Mouse (Mus musculus): ENCODE results near the gene Hist1h2bq. TPM values are rescaled to one million over a fixed set of nuclear protein-coding genes. Genes with fewer than 3 reads are reported as not detected.

Gene Hist1h2bq
- polyA plus RNA-seq, 1 experiment from 2014 or later = 18.0 TPM

Small RNA genes within 50 kb of the gene (microRNA-seq; reads per million reads assigned to microRNA genes)
- gene Gm19658 = not detected
- not detected for gene Gm44346
- gene Gm44466 = not detected

Other genes starting within 250 kb of the Hist1h2bq start
- gene Olfr1364, start 228.4 kb downstream of the Hist1h2bq start, polyA plus RNA-seq (2015; fragmentation: Nextera tagmentation; extraction: Ambion mirVana) = not detected in 2 replicates
- not detected in 2 replicates for gene Olfr1362, start 196.2 kb downstream of the Hist1h2bq start, polyA plus RNA-seq (2015; fragmentation: Nextera tagmentation; extraction: Ambion mirVana)
- not detected in 2 replicates for gene Olfr11, start 167.7 kb downstream of the Hist1h2bq start, polyA plus RNA-seq (2015; fragmentation: Nextera tagmentation; extraction: Ambion mirVana)
- gene Olfr1361, start 146.8 kb downstream of the Hist1h2bq start, polyA plus RNA-seq (2015; fragmentation: Nextera tagmentation; extraction: Ambion mirVana) = not detected in 2 replicates
- not detected in 2 replicates for gene Olfr1360, start 132.8 kb downstream of the Hist1h2bq start, polyA plus RNA-seq (2015; fragmentation: Nextera tagmentation; extraction: Ambion mirVana)
- gene Olfr1359, start 112.1 kb downstream of the Hist1h2bq start, polyA plus RNA-seq (2015; fragmentation: Nextera tagmentation; extraction: Ambion mirVana) = not detected in 2 replicates
- 0.96 and 1.2 TPM in 2 replicates for gene Hist1h2bl, start 94.1 kb downstream of the Hist1h2bq start, polyA plus RNA-seq (2015; fragmentation: Nextera tagmentation; extraction: Ambion mirVana)
- gene Hist1h2ai, start 93.8 kb downstream of the Hist1h2bq start, polyA plus RNA-seq (2015; fragmentation: Nextera tagmentation; extraction: Ambion mirVana) = 17.1 and 23.9 TPM in 2 replicates
- gene Hist1h3h, start 92.5 kb downstream of the Hist1h2bq start, polyA plus RNA-seq (2015; fragmentation: Nextera tagmentation; extraction: Ambion mirVana) = 3.5 and 7.6 TPM in 2 replicates
- gene Hist1h2bm, start 88.2 kb downstream of the Hist1h2bq start, polyA plus RNA-seq (2015; fragmentation: Nextera tagmentation; extraction: Ambion mirVana) = 2.5 and 4.5 TPM in 2 replicates
- gene Hist1h4j, start 75.1 kb downstream of the Hist1h2bq start, polyA plus RNA-seq (2015; fragmentation: Nextera tagmentation; extraction: Ambion mirVana) = 1.1 and 1.2 TPM in 2 replicates
- gene Hist1h4k, start 59.7 kb downstream of the Hist1h2bq start, polyA plus RNA-seq (2015; fragmentation: Nextera tagmentation; extraction: Ambion mirVana) = 4.1 TPM in 1 of 2 replicates, not detected in the other
- 11.6 and 26.1 TPM in 2 replicates for gene Hist1h2ak, start 56.4 kb downstream of the Hist1h2bq start, polyA plus RNA-seq (2015; fragmentation: Nextera tagmentation; extraction: Ambion mirVana)
- gene Hist1h2bn, start 56.1 kb downstream of the Hist1h2bq start, polyA plus RNA-seq (2015; fragmentation: Nextera tagmentation; extraction: Ambion mirVana) = 4.2 TPM in 1 of 2 replicates, not detected in the other
- gene Hist1h1b, start 29.6 kb downstream of the Hist1h2bq start, polyA plus RNA-seq (2015; fragmentation: Nextera tagmentation; extraction: Ambion mirVana) = 21.1 and 23.5 TPM in 2 replicates
- gene Hist1h3i, start 26.8 kb downstream of the Hist1h2bq start, polyA plus RNA-seq (2015; fragmentation: Nextera tagmentation; extraction: Ambion mirVana) = 81.7 and 109 TPM in 2 replicates
- 3.5 and 4.6 TPM in 2 replicates for gene Hist1h2an, start 23.0 kb downstream of the Hist1h2bq start, polyA plus RNA-seq (2015; fragmentation: Nextera tagmentation; extraction: Ambion mirVana)
- 1.00 TPM in 1 of 2 replicates, not detected in the other for gene Hist1h2bp, start 22.7 kb downstream of the Hist1h2bq start, polyA plus RNA-seq (2015; fragmentation: Nextera tagmentation; extraction: Ambion mirVana)
- gene Hist1h2ao, start 268 bp upstream of the Hist1h2bq start, polyA plus RNA-seq (2015; fragmentation: Nextera tagmentation; extraction: Ambion mirVana) = 1.9 TPM in 1 of 2 replicates, not detected in the other
- gene Hist1h4m, start 1.5 kb upstream of the Hist1h2bq start, polyA plus RNA-seq (2015; fragmentation: Nextera tagmentation; extraction: Ambion mirVana) = not detected in 2 replicates
- 9.4 and 12.8 TPM in 2 replicates for gene Hist1h4n, start 22.0 kb upstream of the Hist1h2bq start, polyA plus RNA-seq (2015; fragmentation: Nextera tagmentation; extraction: Ambion mirVana)
- gene Hist1h2ap, start 23.3 kb upstream of the Hist1h2bq start, polyA plus RNA-seq (2015; fragmentation: Nextera tagmentation; extraction: Ambion mirVana) = 2,482 and 2,904 TPM in 2 replicates
- 12.5 and 17.9 TPM in 2 replicates for gene Hist1h2br, start 23.5 kb upstream of the Hist1h2bq start, polyA plus RNA-seq (2015; fragmentation: Nextera tagmentation; extraction: Ambion mirVana)
- gene Zfp184, start 134.9 kb upstream of the Hist1h2bq start, polyA plus RNA-seq (2015; fragmentation: Nextera tagmentation; extraction: Ambion mirVana) = 7.8 and 8.8 TPM in 2 replicates
- 0.15 and 0.20 TPM in 2 replicates for gene Pom121l2, start 171.0 kb upstream of the Hist1h2bq start, polyA plus RNA-seq (2015; fragmentation: Nextera tagmentation; extraction: Ambion mirVana)
- 1.2 and 1.3 TPM in 2 replicates for gene Prss16, start 199.5 kb upstream of the Hist1h2bq start, polyA plus RNA-seq (2015; fragmentation: Nextera tagmentation; extraction: Ambion mirVana)
- 4.7 and 7.2 TPM in 2 replicates for gene Hist1h2ah, start 225.4 kb upstream of the Hist1h2bq start, polyA plus RNA-seq (2015; fragmentation: Nextera tagmentation; extraction: Ambion mirVana)
- gene Hist1h2bk, start 225.7 kb upstream of the Hist1h2bq start, polyA plus RNA-seq (2015; fragmentation: Nextera tagmentation; extraction: Ambion mirVana) = 4.2 and 6.2 TPM in 2 replicates
- gene Hist1h4i, start 231.2 kb upstream of the Hist1h2bq start, polyA plus RNA-seq (2015; fragmentation: Nextera tagmentation; extraction: Ambion mirVana) = 15.8 and 18.4 TPM in 2 replicates
- gene Hist1h2ag, start 232.7 kb upstream of the Hist1h2bq start, polyA plus RNA-seq (2015; fragmentation: Nextera tagmentation; extraction: Ambion mirVana) = 32.9 and 36.9 TPM in 2 replicates
- gene Hist1h2bj, start 233.0 kb upstream of the Hist1h2bq start, polyA plus RNA-seq (2015; fragmentation: Nextera tagmentation; extraction: Ambion mirVana) = 6.8 and 8.1 TPM in 2 replicates

All from limb, embryonic 15.5 days (tissue).